Mouse (Mus musculus) bone marrow macrophage, adult 2 months (primary cell): ENCODE data around the gene Reps2. TPM values are rescaled to one million over a fixed set of nuclear protein-coding genes. Genes with fewer than 3 reads are reported as not detected.

Experiments used
- H3K27ac ChIP-seq: 2 replicates; pipeline ENCODE4 v1.5.1; 2012; ENCODE audit warnings: low read depth, low read length; ENCODE audit not compliant: insufficient read depth
- H3K4me1 ChIP-seq: 2 replicates; pipeline ENCODE4 v1.6.1; 2012; ENCODE audit warnings: low read length; ENCODE audit not compliant: control insufficient read depth, insufficient read depth
- H3K4me3 ChIP-seq: 2 replicates; pipeline ENCODE4 v1.5.1; 2012; ENCODE audit warnings: mild to moderate bottlenecking, low read length, moderate library complexity; ENCODE audit not compliant: insufficient read depth
- CTCF ChIP-seq: IDR thresholded peaks from 2 replicates; pipeline ENCODE4 v1.5.1; 2012; ENCODE audit warnings: low read depth, mild to moderate bottlenecking, low read length, moderate library complexity
- POLR2A ChIP-seq: IDR thresholded peaks from 2 replicates; pipeline ENCODE4 v1.6.1; 2012; ENCODE audit warnings: mild to moderate bottlenecking, low read depth, low read length, borderline replicate concordance
- polyA plus RNA-seq: library from polyadenylated mRNA; stranded (reverse); fragments of >200 nt; gene quantifications from 2 replicates; pipeline ENCODE4 v1.2.4, GENCODE M21; 2012; ENCODE audit not compliant: missing spikeins, insufficient read depth, insufficient read length

The Reps2 gene
- polyA plus RNA-seq, 1 experiment = 38.8 TPM

- H3K4me1 ChIP-seq = no peaks in the 10 kb centered on the region
- TF ChIP-seq CTCF (no peak), POLR2A (no peak)
- no peak overlapping the region for H3K27ac ChIP-seq
- no peak overlapping the region for H3K4me3 ChIP-seq
Observed at GRCm38 (mm10) chrX:162591005-162591801, 52.2 kb downstream of the Reps2 start.

GRCm38 (mm10) chrX:162590145-162590790 lies 53.2 kb downstream of the Reps2 start:
- no peak overlapping the region for H3K4me3 ChIP-seq
- H3K4me1 ChIP-seq = no peaks in the 10 kb centered on the region
- no peak for TF ChIP-seq POLR2A
- H3K27ac ChIP-seq = no peak overlapping the region

- no peaks in the 10 kb centered on the region for H3K4me1 ChIP-seq
- no peak overlapping the region for H3K4me3 ChIP-seq
- H3K27ac ChIP-seq = no peak overlapping the region
- no peak for TF ChIP-seq CTCF
- no peak for TF ChIP-seq POLR2A
Observed at GRCm38 (mm10) chrX:162589173-162589805, 54.2 kb downstream of the Reps2 start.

- H3K4me3 ChIP-seq = no peak overlapping the region
- H3K27ac ChIP-seq = no peak overlapping the region
- TF ChIP-seq CTCF (no peak), POLR2A (no peak)
- no peaks in the 10 kb centered on the region for H3K4me1 ChIP-seq
Observed at GRCm38 (mm10) chrX:162584349-162584748, 59.1 kb downstream of the Reps2 start.

- no peaks in the 10 kb centered on the region for H3K4me1 ChIP-seq
- no peak overlapping the region for H3K27ac ChIP-seq
- no peak overlapping the region for H3K4me3 ChIP-seq
- no peak for TF ChIP-seq POLR2A
- TF ChIP-seq CTCF = no peak
Observed at GRCm38 (mm10) chrX:162580521-162580920, 62.9 kb downstream of the Reps2 start.

- Histone ChIP-seq H3K27ac (no peak overlapping the region), H3K4me3 (no peak overlapping the region), H3K4me1 (no peaks in the 10 kb centered on the region; the same call in 1 of the 2 replicates)
- no peak for TF ChIP-seq POLR2A
- no peak for TF ChIP-seq CTCF
Observed at GRCm38 (mm10) chrX:162568439-162568838, 75.0 kb downstream of the Reps2 start.

GRCm38 (mm10) chrX:162565501-162565900 lies 77.9 kb downstream of the Reps2 start:
- Histone ChIP-seq H3K4me1 (no peaks in the 10 kb centered on the region), H3K27ac (no peak overlapping the region), H3K4me3 (no peak overlapping the region)
- TF ChIP-seq CTCF (no peak), POLR2A (no peak)

- Histone ChIP-seq H3K4me1 (peaks cover 7% of the 10 kb centered on the region; the same call in 1 of the 2 replicates), H3K27ac (no peak overlapping the region), H3K4me3 (no peak overlapping the region)
- TF ChIP-seq POLR2A (no peak), CTCF (no peak)
Observed at GRCm38 (mm10) chrX:162556459-162556841, 87.0 kb downstream of the Reps2 start.

- Histone ChIP-seq H3K27ac (no peak overlapping the region), H3K4me1 (peaks cover 7% of the 10 kb centered on the region; the same call in 1 of the 2 replicates), H3K4me3 (no peak overlapping the region)
- TF ChIP-seq CTCF = no peak
Observed at GRCm38 (mm10) chrX:162555729-162556458, 87.6 kb downstream of the Reps2 start.
